Comparison of ENCODE assay signal across 9 mouse cellular contexts in genomic region chr3:106448571-106448970, GRCm38 (mm10). TPM values are rescaled to one million over a fixed set of nuclear protein-coding genes. Genes with fewer than 3 reads are reported as not detected.
DNase-seq lines count a peak whose midpoint lies in the region; ATAC-seq and TF ChIP-seq lines count a peak whose summit lies in the region.
"Had no signal": no experiment of that assay in that cellular context is flagged by ENCODE, and none has a peak within 500 bp of the region (broad histone marks: within the 10 kb centered on the region; RNA-seq: fewer than 3 reads in every experiment).

No protein-coding gene starts in this region.

- H3K4me1 ChIP-seq in bone marrow, adult 2 months (ENCODE audit: control insufficient read depth, insufficient read depth, low read length), result no peaks in the 10 kb centered on the region
- no peaks in the 10 kb centered on the region for H3K4me1 ChIP-seq in forebrain, embryonic 10.5 days
- H3K4me1 ChIP-seq in limb, embryonic 14.5 days (ENCODE audit: control insufficient read depth, insufficient read depth, low read length), result no peaks in the 10 kb centered on the region
- H3K4me1 ChIP-seq: neural tube, embryonic 13.5 days had no signal

- H3K27ac ChIP-seq in bone marrow, adult 2 months (ENCODE audit: control insufficient read depth, insufficient read depth, low read depth, low read length, poor library complexity), result no peak overlapping the region
- no peak overlapping the region for H3K27ac ChIP-seq in forebrain, embryonic 10.5 days
- no peak overlapping the region for H3K27ac ChIP-seq in limb, embryonic 14.5 days (replicated peaks; ENCODE audit: low read depth, low read length)
- H3K27ac ChIP-seq: neural tube, embryonic 13.5 days had no signal

- no peak for TF ChIP-seq POLR2A in bone marrow, adult 2 months (IDR thresholded peaks at IDR 0.05; ENCODE audit: borderline replicate concordance, control insufficient read depth, low read depth, low read length)
- TF ChIP-seq POLR2A in limb, embryonic 14.5 days (IDR thresholded peaks at IDR 0.05; ENCODE audit: borderline replicate concordance, extremely low read depth, insufficient read depth, insufficient read length), result no peak

- TF ChIP-seq CTCF in bone marrow, adult 2 months (IDR thresholded peaks at IDR 0.05; ENCODE audit: control insufficient read depth, insufficient read depth, low read length), result peak; percentile 47

- H3K4me3 ChIP-seq in bone marrow, adult 2 months (replicated peaks; ENCODE audit: control insufficient read depth, low read depth, low read length), result no peak overlapping the region
- no peak overlapping the region for H3K4me3 ChIP-seq in forebrain, embryonic 10.5 days
- H3K4me3 ChIP-seq in limb, embryonic 14.5 days (replicated peaks; ENCODE audit: low read length), result no peak overlapping the region
- H3K4me3 ChIP-seq: neural tube, embryonic 13.5 days had no signal

- H3K36me3 ChIP-seq in forebrain, embryonic 10.5 days (replicated peaks), result no peaks in the 10 kb centered on the region
- no peaks in the 10 kb centered on the region for H3K36me3 ChIP-seq in limb, embryonic 14.5 days (ENCODE audit: control insufficient read depth, insufficient read depth, low read length)
- H3K36me3 ChIP-seq: neural tube, embryonic 13.5 days had no signal

- H3K9ac ChIP-seq in limb, embryonic 14.5 days (ENCODE audit: low read depth, low read length, severe bottlenecking), result no peak overlapping the region
- H3K9ac ChIP-seq: neural tube, embryonic 13.5 days had no signal

- intact Hi-C loops in gastrocnemius, postnatal 14 days (cut with DNase I; ENCODE audit: low total_unique reads), result loop anchor here (5.0 kb wide), 1 partner anchor 456 kb away; no protein-coding TSS in a partner anchor

- no peak for ATAC-seq in limb, embryonic 14.5 days (ENCODE audit: low FRiP score, low read depth)

- H3K9me3 ChIP-seq in forebrain, embryonic 10.5 days, result no peaks in the 10 kb centered on the region
- H3K9me3 ChIP-seq in limb, embryonic 14.5 days (ENCODE audit: control insufficient read depth, low read length), result no peaks in the 10 kb centered on the region
- H3K9me3 ChIP-seq: neural tube, embryonic 13.5 days had no signal

- DNase-seq in right cerebral cortex, adult 18-20 months, result peak; percentile 18
- DNase-seq in right cerebral cortex, postnatal 25 days, result no peak
- DNase-seq in forebrain, embryonic 10.5 days (ENCODE audit: extremely low spot score, low spot score), result peak; percentile 18
- DNase-seq in kidney, adult 18-20 months, result peak; percentile 7
- peak; percentile 58 for DNase-seq in limb, embryonic 14.5 days (ENCODE audit: low spot score)
- peak; percentile 25 for DNase-seq in retina, adult 2 months (ENCODE audit: low read depth, low spot score)
- DNase-seq in gastrocnemius, postnatal 14 days, result no peak

- H3K4me2 ChIP-seq in limb, embryonic 14.5 days (replicated peaks; ENCODE audit: low read depth, low read length, severe bottlenecking), result no peak overlapping the region
- H3K4me2 ChIP-seq: neural tube, embryonic 13.5 days had no signal

- H3K27me3 ChIP-seq in forebrain, embryonic 10.5 days (ENCODE audit: poor library complexity, severe bottlenecking), result no peaks in the 10 kb centered on the region
- no peaks in the 10 kb centered on the region for H3K27me3 ChIP-seq in limb, embryonic 14.5 days (ENCODE audit: control insufficient read depth, insufficient read depth, low read length)
- H3K27me3 ChIP-seq: neural tube, embryonic 13.5 days had no signal

RNA-seq across cellular contexts. Expression of gene Dennd2d, which starts 33.6 kb away (rescaled TPM):
- 12.3 and 35.4 TPM in 2 replicates for polyA plus RNA-seq in bone marrow, adult 2 months (2011; ENCODE audit: insufficient read depth, insufficient read length, low replicate concordance, missing spikeins)
- polyA plus RNA-seq in forebrain, embryonic 10.5 days (2016; fragmentation: Nextera tagmentation; extraction: Ambion mirVana), result 1.2 and 2.0 TPM in 2 replicates
- polyA plus RNA-seq in limb, embryonic 14.5 days (2012; rRNA removed), result 3.0 and 3.5 TPM in 2 replicates
- 5.9 and 7.5 TPM in 2 replicates for polyA plus RNA-seq in limb, embryonic 14.5 days (2014; fragmentation: Nextera tagmentation; extraction: Ambion mirVana)
- total RNA-seq in gastrocnemius, postnatal 14 days (2021), result under 1 TPM; 0.09 to 0.10 TPM

RNA-seq across cellular contexts. Expression of gene Chil6, which starts 42.6 kb away (rescaled TPM):
- not detected in 2 replicates for polyA plus RNA-seq in bone marrow, adult 2 months (2011; ENCODE audit: insufficient read depth, insufficient read length, low replicate concordance, missing spikeins)
- polyA plus RNA-seq in forebrain, embryonic 10.5 days (2016; fragmentation: Nextera tagmentation; extraction: Ambion mirVana), result not detected in 2 replicates
- not detected in 2 replicates for polyA plus RNA-seq in limb, embryonic 14.5 days (2012; rRNA removed)
- polyA plus RNA-seq in limb, embryonic 14.5 days (2014; fragmentation: Nextera tagmentation; extraction: Ambion mirVana), result not detected in 2 replicates
- not detected for total RNA-seq in gastrocnemius, postnatal 14 days (2021)
- polyA plus RNA-seq: neural tube, embryonic 13.5 days had no signal

Comparison
In these comparisons a context has a peak if more than half of its experiments do, and no peak if none do; other contexts are left out.
1. DNase-seq: peak in right cerebral cortex, adult 18-20 months (single experiment), forebrain, embryonic 10.5 days (single experiment), kidney, adult 18-20 months (single experiment), limb, embryonic 14.5 days (single experiment) and retina, adult 2 months (single experiment); none in right cerebral cortex, postnatal 25 days (single experiment) and gastrocnemius, postnatal 14 days (single experiment).